Mouse (Mus musculus) adrenal gland, adult 8-10 months (tissue): ENCODE measurements at regions not wholly inside any gene's neighbourhood (a gene's known extent, or its start where the extent isn't known, plus 50 kb on each side); places are given as distances from the start of the nearest gene placed in this dataset.

Experiments
- DNase-seq: peaks from one replicate; pipeline ENCODE4 v3.0.0; 2022

GRCm38 (mm10) chr2:48260299-48260698, 553.6 kb upstream of the Acvr2a start:
- DNase-seq: no peak
